Mouse (Mus musculus): ENCODE measurements around the gene Myadml2. TPM values are rescaled to one million over a fixed set of nuclear protein-coding genes. Genes with fewer than 3 reads are reported as not detected.

The Myadml2 gene
- 0.19 and 0.43 TPM in 2 replicates for polyA plus RNA-seq (2012; rRNA removed)

DNA sequence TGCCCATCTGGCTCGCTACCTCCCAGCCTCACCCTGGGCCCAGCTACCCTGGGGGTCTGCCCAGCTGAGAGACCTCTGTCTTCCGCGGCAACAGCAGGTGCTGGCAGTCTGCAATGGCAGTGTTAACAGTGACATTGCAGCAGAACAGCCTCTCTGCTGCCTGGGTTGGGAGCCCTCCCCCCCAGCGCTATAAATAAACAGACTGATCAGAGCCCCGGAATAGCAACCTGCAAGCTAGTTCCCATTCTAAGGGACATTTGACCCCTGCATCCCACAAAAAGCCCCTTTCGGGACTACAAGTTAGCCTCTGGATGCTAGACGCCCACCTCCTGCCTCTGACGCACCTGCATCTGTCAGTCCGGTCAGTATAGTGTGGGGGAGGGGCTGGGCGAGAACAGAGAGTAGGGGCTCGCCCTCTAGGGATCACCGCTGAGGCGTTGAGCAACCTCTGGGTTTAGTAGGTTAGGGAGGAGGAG is at the start of gene Myadml2:
Gene Myadml2, minus strand, starts transcription at position 158 of the 476 bp plus-strand sequence.

DNA sequence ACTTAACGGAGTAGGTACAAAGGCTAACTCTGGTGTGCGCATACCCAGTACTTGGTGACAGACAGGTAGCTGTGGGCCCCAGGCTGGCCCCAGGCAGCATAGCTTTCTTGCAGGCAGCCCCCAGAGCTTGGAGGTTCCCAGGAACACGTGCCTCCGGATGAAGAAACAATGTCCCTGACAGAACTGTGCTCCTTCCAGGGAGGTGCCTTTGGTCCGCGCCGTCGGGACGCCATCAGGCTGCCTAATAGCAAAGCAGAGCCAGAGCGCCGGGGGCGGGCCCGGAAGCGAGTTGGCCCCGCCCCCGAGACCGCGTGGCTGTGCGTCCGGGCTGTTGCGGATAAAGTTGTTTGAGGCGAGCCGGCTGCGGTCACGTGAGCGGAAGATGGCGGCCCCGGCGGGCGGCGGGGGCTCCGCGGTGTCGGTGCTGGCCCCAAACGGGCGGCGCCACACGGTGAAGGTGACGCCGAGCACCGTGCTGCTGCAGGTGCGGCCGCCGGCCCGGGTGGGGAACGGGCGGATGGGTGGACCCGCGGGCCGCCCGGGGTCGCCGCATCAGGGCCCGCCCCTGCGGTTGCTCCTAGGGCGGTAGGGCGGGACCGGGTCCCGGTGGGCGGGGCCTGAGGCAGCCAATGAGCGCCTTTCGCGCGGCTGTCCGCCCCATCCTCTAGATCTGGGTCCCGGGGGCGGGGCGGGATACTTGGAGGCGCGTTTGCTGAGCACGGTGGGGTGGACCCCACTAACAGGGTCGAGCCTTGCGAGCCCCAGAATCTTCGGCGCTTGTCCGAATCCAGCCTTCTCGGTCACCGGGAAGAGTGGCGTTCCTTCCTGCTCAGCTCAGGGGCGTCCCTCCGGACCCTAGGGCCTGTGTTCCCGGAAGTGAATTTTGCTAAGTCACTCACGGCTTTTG is 25.0 kb upstream of the Myadml2 start, which contains the start of gene Aspscr1:
Gene Aspscr1, plus strand, starts transcription at position 287 of the 907 bp plus-strand sequence.

GRCm38 (mm10) chr11:120661076-120661460 is 13.1 kb upstream of the Myadml2 start, which contains the start of gene Notum:
Notum (minus strand) TSS chr11:120661175.

GRCm38 (mm10) chr11:120643601-120643987 is 4.4 kb downstream of the Myadml2 start, which contains the start of gene Pycr1:
Pycr1 (minus strand) TSS chr11:120643769.

GRCm38 (mm10) chr11:120633520-120634343 is 14.2 kb downstream of the Myadml2 start, which contains the start of gene Mafg:
Mafg (minus strand) TSS chr11:120633600.

GRCm38 (mm10) chr11:120625152-120625775 is 22.7 kb downstream of the Myadml2 start, which contains the start of gene Sirt7:
Sirt7 (minus strand) TSS chr11:120625240.

GRCm38 (mm10) chr11:120617519-120618112 is 30.3 kb downstream of the Myadml2 start, which contains the start of gene Pcyt2:
Pcyt2 (minus strand) TSS chr11:120617936.

DNA sequence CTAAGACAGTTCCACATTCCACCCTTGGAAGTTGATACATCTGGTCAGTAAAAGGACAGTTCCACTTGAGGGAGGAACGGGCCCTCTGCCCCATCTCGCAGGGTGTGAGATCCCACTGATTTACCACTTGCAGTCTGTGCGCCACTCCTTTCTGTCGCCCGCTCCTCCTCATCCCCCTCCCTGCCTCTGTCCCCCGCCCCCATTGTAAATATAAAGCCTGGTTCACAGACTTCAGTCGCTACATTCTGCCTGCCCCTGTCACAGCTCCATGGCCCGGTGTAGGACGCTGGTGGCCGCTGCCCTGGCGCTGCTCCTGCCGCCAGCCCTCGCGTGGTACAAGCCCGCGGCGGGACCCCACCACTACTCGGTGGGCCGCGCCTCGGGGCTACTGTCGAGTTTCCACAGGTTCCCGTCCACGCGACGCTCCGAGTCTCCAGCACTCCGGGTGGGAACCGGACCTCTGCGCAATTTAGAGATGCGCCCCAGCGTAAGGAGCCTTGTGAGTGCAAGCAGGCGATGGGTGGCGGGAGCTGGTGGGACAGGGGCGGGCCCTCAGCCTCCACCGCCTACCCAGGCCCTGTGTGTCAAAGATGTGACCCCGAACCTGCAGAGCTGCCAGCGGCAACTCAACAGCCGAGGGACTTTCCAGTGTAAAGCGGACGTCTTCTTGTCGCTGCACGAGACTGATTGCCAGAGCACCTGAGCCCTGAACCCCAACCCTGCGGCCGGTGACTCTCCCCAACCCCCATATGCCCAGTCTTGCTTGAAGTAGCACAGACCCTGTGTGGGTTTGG is 39.5 kb downstream of the Myadml2 start, which contains the start of gene Npb:
Gene Npb, plus strand, starts transcription at position 237 of the 794 bp plus-strand sequence.

DNA sequence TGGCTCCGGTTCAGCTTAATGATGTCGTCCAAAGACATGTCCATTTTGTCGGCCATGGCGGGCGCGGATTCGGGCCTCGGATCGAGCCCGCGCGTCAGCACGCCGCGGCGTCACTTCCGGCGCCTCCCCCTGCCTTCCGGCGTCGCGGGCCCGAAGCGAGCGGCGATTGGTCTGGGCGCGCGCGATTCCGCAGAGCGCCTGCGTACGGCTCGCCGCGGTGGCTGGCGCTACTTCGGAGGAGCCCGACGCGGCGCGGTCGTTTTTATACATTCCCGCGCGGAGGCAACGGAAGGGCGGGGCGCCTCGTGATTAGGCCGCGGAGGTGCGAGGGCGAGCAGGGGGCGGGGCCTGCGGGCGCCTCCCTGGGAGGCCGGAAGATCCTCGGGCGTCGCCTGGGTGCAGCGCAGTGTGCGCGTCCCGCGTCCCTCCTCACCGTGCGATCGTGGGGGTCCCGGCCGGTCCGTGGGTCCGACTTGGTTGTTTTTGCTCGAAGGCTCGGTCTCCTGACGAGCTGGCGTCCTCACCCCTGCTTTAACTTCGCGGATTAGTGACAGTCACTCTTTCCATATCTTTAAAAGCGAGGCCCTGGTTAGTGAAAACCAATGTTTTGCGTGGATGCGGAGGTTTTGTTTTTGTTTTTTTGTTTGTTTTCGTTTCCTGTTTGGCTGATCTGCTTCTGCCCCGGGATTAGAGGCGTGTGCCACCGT is 49.5 kb downstream of the Myadml2 start, which contains the start of the genes Alyref and Anapc11:
Gene Alyref, minus strand, starts transcription at position 83 of the 707 bp plus-strand sequence.
Gene Anapc11, plus strand, starts transcription at position 139 of the 707 bp plus-strand sequence.

Other genes starting within 250 kb of the Myadml2 start
- 17.2 and 19.2 TPM in 2 replicates for gene Nploc4, start 210.4 kb downstream of the Myadml2 start, polyA plus RNA-seq (2012; rRNA removed)
- gene Tspan10, start 205.5 kb downstream of the Myadml2 start, polyA plus RNA-seq (2012; rRNA removed) = not detected in 2 replicates
- gene Pde6g, start 194.7 kb downstream of the Myadml2 start, polyA plus RNA-seq (2012; rRNA removed) = 0.20 and 0.23 TPM in 2 replicates
- 10.7 and 12.5 TPM in 2 replicates for gene Oxld1, start 190.1 kb downstream of the Myadml2 start, polyA plus RNA-seq (2012; rRNA removed)
- 10.3 and 12.0 TPM in 2 replicates for gene Ccdc137, start 190.0 kb downstream of the Myadml2 start, polyA plus RNA-seq (2012; rRNA removed)
- 11.1 and 11.7 TPM in 2 replicates for gene Arl16, start 180.6 kb downstream of the Myadml2 start, polyA plus RNA-seq (2012; rRNA removed)
- 72.1 and 77.6 TPM in 2 replicates for gene Mrpl12, start 163.5 kb downstream of the Myadml2 start, polyA plus RNA-seq (2012; rRNA removed)
- 30.6 and 30.7 TPM in 2 replicates for gene Slc25a10, start 156.3 kb downstream of the Myadml2 start, polyA plus RNA-seq (2012; rRNA removed)
- 49.1 and 58.0 TPM in 2 replicates for gene Gcgr, start 117.5 kb downstream of the Myadml2 start, polyA plus RNA-seq (2012; rRNA removed)
- gene Mcrip1, start 98.4 kb downstream of the Myadml2 start, polyA plus RNA-seq (2012; rRNA removed) = 41.8 and 45.5 TPM in 2 replicates
- gene Ppp1r27, start 97.0 kb downstream of the Myadml2 start, polyA plus RNA-seq (2012; rRNA removed) = not detected in 2 replicates
- gene P4hb, start 74.9 kb downstream of the Myadml2 start, polyA plus RNA-seq (2012; rRNA removed) = 432 and 494 TPM in 2 replicates
- 142 and 152 TPM in 2 replicates for gene Arhgdia, start 66.5 kb downstream of the Myadml2 start, polyA plus RNA-seq (2012; rRNA removed)
- 49.6 and 60.6 TPM in 2 replicates for gene Alyref, start 49.8 kb downstream of the Myadml2 start, polyA plus RNA-seq (2012; rRNA removed)
- 34.4 and 36.3 TPM in 2 replicates for gene Anapc11, start 49.7 kb downstream of the Myadml2 start, polyA plus RNA-seq (2012; rRNA removed)
- gene Npb, start 39.7 kb downstream of the Myadml2 start, polyA plus RNA-seq (2012; rRNA removed) = 4.7 TPM in 2 replicates
- 389 and 419 TPM in 2 replicates for gene Pcyt2, start 30.2 kb downstream of the Myadml2 start, polyA plus RNA-seq (2012; rRNA removed)
- gene Sirt7, start 22.9 kb downstream of the Myadml2 start, polyA plus RNA-seq (2012; rRNA removed) = 30.4 and 32.8 TPM in 2 replicates
- 28.0 and 31.0 TPM in 2 replicates for gene Mafg, start 14.6 kb downstream of the Myadml2 start, polyA plus RNA-seq (2012; rRNA removed)
- gene Pycr1, start 4.4 kb downstream of the Myadml2 start, polyA plus RNA-seq (2012; rRNA removed) = 6.9 and 7.8 TPM in 2 replicates
- gene Notum, start 13.0 kb upstream of the Myadml2 start, polyA plus RNA-seq (2012; rRNA removed) = 0.25 and 0.26 TPM in 2 replicates
- gene Aspscr1, start 24.8 kb upstream of the Myadml2 start, polyA plus RNA-seq (2012; rRNA removed) = 23.8 and 25.4 TPM in 2 replicates
- 54.1 and 60.7 TPM in 2 replicates for gene Cenpx, start 65.6 kb upstream of the Myadml2 start, polyA plus RNA-seq (2012; rRNA removed)
- gene Lrrc45, start 65.8 kb upstream of the Myadml2 start, polyA plus RNA-seq (2012; rRNA removed) = 7.4 and 8.9 TPM in 2 replicates
- 1.2 and 1.7 TPM in 2 replicates for gene Rac3, start 73.3 kb upstream of the Myadml2 start, polyA plus RNA-seq (2012; rRNA removed)
- gene Dcxr, start 79.1 kb upstream of the Myadml2 start, polyA plus RNA-seq (2012; rRNA removed) = 42.2 and 46.5 TPM in 2 replicates
- 0.03 and 0.24 TPM in 2 replicates for gene Cbr2, start 84.0 kb upstream of the Myadml2 start, polyA plus RNA-seq (2012; rRNA removed)
- gene Hmga1b, start 114.6 kb upstream of the Myadml2 start, polyA plus RNA-seq (2012; rRNA removed) = 1.1 TPM in 2 replicates
- 5.5 and 6.7 TPM in 2 replicates for gene Rfng, start 136.0 kb upstream of the Myadml2 start, polyA plus RNA-seq (2012; rRNA removed)
- 49.2 and 50.9 TPM in 2 replicates for gene Gps1, start 136.1 kb upstream of the Myadml2 start, polyA plus RNA-seq (2012; rRNA removed)
- gene Dus1l, start 148.2 kb upstream of the Myadml2 start, polyA plus RNA-seq (2012; rRNA removed) = 25.6 and 27.9 TPM in 2 replicates
- 99.0 and 126 TPM in 2 replicates for gene Fasn, start 176.4 kb upstream of the Myadml2 start, polyA plus RNA-seq (2012; rRNA removed)